12 mouse cellular contexts compared by ENCODE assay signal in genomic region chr6:31285064-31285463, GRCm38 (mm10).
DNase-seq lines count a peak whose midpoint lies in the region; ATAC-seq and TF ChIP-seq lines count a peak whose summit lies in the region.
"Had no signal": no experiment of that assay in that cellular context is flagged by ENCODE, and none has a peak within 500 bp of the region (broad histone marks: within the 10 kb centered on the region; RNA-seq: fewer than 3 reads in every experiment).

No protein-coding gene starts in this region.

- H3K9me3 ChIP-seq in midbrain, embryonic 16.5 days (replicated peaks; ENCODE audit: control insufficient read depth, low read length, poor library complexity, severe bottlenecking), result no peaks in the 10 kb centered on the region
- H3K9me3 ChIP-seq: embryonic facial prominence, embryonic 13.5 days had no signal

- H3K4me3 ChIP-seq in heart, adult 2 months, result no peak overlapping the region
- no peak overlapping the region for H3K4me3 ChIP-seq in cerebellum, adult 2 months (replicated peaks; ENCODE audit: insufficient read depth, low read depth, low read length)
- no peak overlapping the region for H3K4me3 ChIP-seq in left cerebral cortex, adult 2 months
- no peak overlapping the region for H3K4me3 ChIP-seq in midbrain, embryonic 16.5 days (ENCODE audit: low read depth, low read length)
- H3K4me3 ChIP-seq: embryonic facial prominence, embryonic 13.5 days had no signal

- no peak for TF ChIP-seq CTCF in heart, adult 2 months (IDR thresholded peaks at IDR 0.05)
- no peak for TF ChIP-seq CTCF in cerebellum, adult 2 months (IDR thresholded peaks at IDR 0.05; ENCODE audit: borderline replicate concordance, insufficient read depth, low read depth, low read length)
- TF ChIP-seq CTCF in left cerebral cortex, adult 2 months (IDR thresholded peaks at IDR 0.05), result no peak

- H3K27me3 ChIP-seq in heart, adult 2 months (ENCODE audit: control insufficient read depth, insufficient read depth, low read length), result no peaks in the 10 kb centered on the region
- no peaks in the 10 kb centered on the region for H3K27me3 ChIP-seq in cerebellum, adult 2 months (ENCODE audit: control insufficient read depth, insufficient read depth, low read length)
- no peaks in the 10 kb centered on the region for H3K27me3 ChIP-seq in midbrain, embryonic 16.5 days (ENCODE audit: control insufficient read depth, insufficient read depth, low read depth, low read length)
- H3K27me3 ChIP-seq: embryonic facial prominence, embryonic 13.5 days had no signal

- peaks cover 18% of the 10 kb centered on the region for H3K4me1 ChIP-seq in heart, adult 2 months (ENCODE audit: control insufficient read depth, insufficient read depth, low read length)
- peaks cover 12% of the 10 kb centered on the region for H3K4me1 ChIP-seq in cerebellum, adult 2 months (ENCODE audit: control insufficient read depth, insufficient read depth, low read length)
- H3K4me1 ChIP-seq in midbrain, embryonic 16.5 days (ENCODE audit: control insufficient read depth, insufficient read depth, low read length), result peaks cover 6% of the 10 kb centered on the region

- no peak for DNase-seq in heart, adult 2 months
- DNase-seq in heart, adult 9 months (ENCODE audit: low spot score in 2 of 2), result no peak
- DNase-seq in A20 (ENCODE audit: low read depth, low spot score), result peak; percentile 3
- peak; percentile 47 to 48 for DNase-seq in cerebellum, adult 2 months
- DNase-seq in left cerebral cortex, adult 2 months (ENCODE audit: extremely low spot score in 1 of 2, low spot score in 2 of 2), result peak; percentile 69 to 73
- no peak for DNase-seq in thymus, adult 18-20 months
- no peak for DNase-seq in ovary, postnatal 14 days (ENCODE audit: low spot score)
- DNase-seq: adrenal gland, postnatal 14 days; retina, postnatal 1 day had no signal

- no peak for TF ChIP-seq EP300 in heart, adult 2 months (IDR thresholded peaks at IDR 0.05; ENCODE audit: insufficient read depth, low read depth, low read length)

- no peak for TF ChIP-seq POLR2A in heart, adult 2 months (IDR thresholded peaks at IDR 0.05; ENCODE audit: insufficient read depth, low read depth, low read length)
- no peak for TF ChIP-seq POLR2A in cerebellum, adult 2 months (IDR thresholded peaks at IDR 0.05; ENCODE audit: borderline replicate concordance, insufficient read depth, low read length)

- no peaks in the 10 kb centered on the region for H3K79me2 ChIP-seq in heart, adult 2 months (replicated peaks; ENCODE audit: control insufficient read depth, insufficient read depth, low read length)

- WGBS in heart, adult 2 months, result 91% methylated on average over 19 of the region's 19 CpGs
- WGBS in cerebellum, adult 2 months, result 34% methylated on average over 19 of the region's 19 CpGs
- WGBS in midbrain, embryonic 16.5 days, result 80% methylated on average over 19 of the region's 19 CpGs

- H3K27ac ChIP-seq in heart, adult 2 months, result peak overlapping the region; percentile 47; the same call in 1 of the 2 replicates
- no peak overlapping the region; the same call in 1 of the 2 replicates for H3K27ac ChIP-seq in cerebellum, adult 2 months (ENCODE audit: insufficient read depth, low read length)
- peak overlapping the region; percentile 77 for H3K27ac ChIP-seq in left cerebral cortex, adult 2 months
- H3K27ac ChIP-seq in midbrain, embryonic 16.5 days (ENCODE audit: low read length), result no peak overlapping the region
- H3K27ac ChIP-seq: embryonic facial prominence, embryonic 13.5 days; liver, embryonic 14.5 days had no signal

- intact Hi-C loops in heart, adult 2 months (cut with DNase I), result no loop called here
- intact Hi-C loops in left cerebral cortex, adult 2 months (cut with DNase I), result loop anchor here (1.0 to 2.0 kb wide), 2 partner anchors 20 to 65 kb away; no protein-coding TSS in a partner anchor

- ATAC-seq in midbrain, embryonic 16.5 days, result no peak

- no peak overlapping the region for H3K9ac ChIP-seq in heart, adult 2 months (ENCODE audit: low read depth, low read length)
- H3K9ac ChIP-seq in midbrain, embryonic 16.5 days (ENCODE audit: low read depth, low read length), result no peak overlapping the region
- H3K9ac ChIP-seq: embryonic facial prominence, embryonic 13.5 days; liver, embryonic 14.5 days had no signal

- H3K4me2 ChIP-seq in midbrain, embryonic 16.5 days (ENCODE audit: low read length), result no peak overlapping the region
- H3K4me2 ChIP-seq: embryonic facial prominence, embryonic 13.5 days had no signal

- peaks cover 3% of the 10 kb centered on the region; the same call in 1 of the 2 replicates for H3K36me3 ChIP-seq in heart, adult 2 months (ENCODE audit: control insufficient read depth, insufficient read depth, low read length)
- no peaks in the 10 kb centered on the region for H3K36me3 ChIP-seq in midbrain, embryonic 16.5 days (ENCODE audit: control insufficient read depth, insufficient read depth, low read length)
- H3K36me3 ChIP-seq: embryonic facial prominence, embryonic 13.5 days had no signal

Comparison
In these comparisons a context has a peak if more than half of its experiments do, and no peak if none do; other contexts are left out.
1. DNase-seq: peak in A20 (single experiment), cerebellum, adult 2 months (2 of 2) and left cerebral cortex, adult 2 months (2 of 2); none in heart, adult 2 months (0 of 2), heart, adult 9 months (0 of 2), thymus, adult 18-20 months (0 of 2) and ovary, postnatal 14 days (single experiment).
2. H3K27ac ChIP-seq: peak in heart, adult 2 months (single experiment) and left cerebral cortex, adult 2 months (single experiment); none in cerebellum, adult 2 months (single experiment) and midbrain, embryonic 16.5 days (single experiment).